Mouse (Mus musculus) urinary bladder, adult 2 months (tissue): ENCODE measurements around the gene Ctnnd2. TPM values are rescaled to one million over a fixed set of nuclear protein-coding genes. Genes with fewer than 3 reads are reported as not detected.

ENCODE experiments used
- DNase-seq: peaks from one replicate; pipeline ENCODE4 v3.0.0; 2022; ENCODE audit warnings: low spot score
- polyA plus RNA-seq: library from polyadenylated mRNA; depleted of rRNA; stranded (reverse); fragments of >200 nt; gene quantifications from 2 replicates; pipeline ENCODE4 v1.2.3, GENCODE M21; 2012

The Ctnnd2 gene
- polyA plus RNA-seq, 1 experiment = 11.1 TPM

DNA sequence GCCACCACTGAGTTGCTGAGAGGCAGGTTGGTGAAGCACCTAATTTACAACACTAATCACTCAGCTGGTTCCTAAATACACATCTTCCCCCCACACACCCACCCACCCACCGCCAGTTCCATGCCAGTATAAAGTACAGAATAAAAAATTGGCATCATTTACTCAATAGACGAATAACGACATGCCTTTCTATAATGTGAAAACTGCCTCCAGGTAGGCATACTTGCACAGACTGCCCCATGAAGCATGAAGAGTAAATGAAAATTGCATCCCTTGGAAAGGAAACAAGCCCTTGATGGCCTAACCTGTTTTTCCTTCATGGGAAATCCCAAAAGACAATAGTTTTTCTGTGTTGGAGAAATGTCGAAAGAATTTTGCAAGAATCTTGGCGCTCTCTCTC is 212.0 kb downstream of the Ctnnd2 start:
- no peak for DNase-seq

DNA sequence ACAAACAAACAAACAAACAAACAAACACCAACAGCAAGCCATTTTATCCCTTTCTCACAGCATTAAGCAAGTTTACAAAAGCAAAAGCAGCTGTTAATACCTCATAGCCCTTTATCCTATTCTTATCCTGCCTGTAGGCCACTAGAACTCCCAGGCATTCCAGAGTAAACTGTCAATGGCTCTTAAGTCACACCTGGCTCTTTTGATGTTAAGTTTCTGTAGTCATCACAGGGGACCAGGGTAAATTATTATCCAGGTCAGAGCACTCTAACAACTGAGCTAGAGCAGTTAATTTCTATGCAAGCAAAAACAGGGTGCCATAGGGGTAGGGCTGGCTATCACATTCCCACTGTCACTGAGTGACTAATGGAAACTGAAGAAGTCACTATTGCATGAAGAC is 214.1 kb downstream of the Ctnnd2 start:
- DNase-seq = no peak

DNA sequence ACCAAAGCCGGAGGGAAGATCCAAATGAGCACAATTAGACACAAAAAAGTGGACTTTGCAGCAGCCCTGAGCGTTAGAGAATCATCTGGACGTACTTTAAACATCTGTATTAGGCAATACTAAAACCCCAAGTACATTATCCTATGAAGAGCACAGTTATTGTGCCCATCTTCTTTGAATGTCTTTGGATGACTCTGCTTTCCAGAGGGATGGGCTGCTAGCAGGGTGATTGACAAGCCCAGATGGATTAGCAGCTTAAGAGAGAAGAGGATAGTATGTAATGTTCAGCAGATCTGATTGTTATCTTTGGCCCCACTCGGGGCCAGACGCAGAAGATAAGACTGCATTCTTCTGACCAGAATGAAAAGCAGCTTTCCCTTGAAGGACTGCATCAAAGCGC is 214.9 kb downstream of the Ctnnd2 start:
- DNase-seq = no peak

DNA sequence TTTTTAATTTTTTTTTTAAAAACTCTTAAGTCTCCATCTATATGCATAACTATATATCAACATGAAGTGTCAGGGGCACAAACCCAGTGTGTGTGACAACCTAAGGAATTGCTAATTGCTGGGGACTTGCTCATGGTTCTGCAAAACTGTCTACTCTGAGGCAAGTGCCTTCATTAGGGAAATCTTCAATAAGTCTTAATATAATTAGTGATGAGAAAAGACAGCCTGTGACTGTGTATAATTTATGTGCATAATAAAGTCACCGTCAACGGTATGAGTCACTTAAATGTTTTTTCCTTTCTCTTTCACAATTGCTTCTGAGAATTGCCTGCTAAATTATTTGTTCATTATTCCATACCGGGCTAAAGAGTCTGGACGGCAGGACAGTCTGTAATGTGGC is 228.7 kb downstream of the Ctnnd2 start:
- DNase-seq = no peak

DNA sequence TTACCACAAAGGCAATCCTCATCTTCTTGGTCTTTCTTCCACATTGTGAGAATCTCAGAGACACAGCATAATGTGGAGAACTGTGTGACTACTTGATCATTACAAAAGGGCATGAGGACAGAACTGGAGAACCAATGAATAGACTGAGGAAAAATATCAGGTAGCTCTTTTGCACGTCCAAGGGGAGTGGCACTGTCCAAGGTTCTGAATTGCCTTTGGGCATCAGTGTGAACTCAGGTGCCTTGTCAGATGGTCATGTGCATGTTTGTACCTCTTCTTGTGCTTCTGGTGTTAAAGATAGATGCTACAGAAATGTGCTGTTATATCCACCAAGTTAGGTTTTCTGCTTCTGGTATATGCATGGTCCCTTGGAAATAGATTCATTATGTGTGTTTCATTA is 233.9 kb downstream of the Ctnnd2 start:
- no peak for DNase-seq

DNA sequence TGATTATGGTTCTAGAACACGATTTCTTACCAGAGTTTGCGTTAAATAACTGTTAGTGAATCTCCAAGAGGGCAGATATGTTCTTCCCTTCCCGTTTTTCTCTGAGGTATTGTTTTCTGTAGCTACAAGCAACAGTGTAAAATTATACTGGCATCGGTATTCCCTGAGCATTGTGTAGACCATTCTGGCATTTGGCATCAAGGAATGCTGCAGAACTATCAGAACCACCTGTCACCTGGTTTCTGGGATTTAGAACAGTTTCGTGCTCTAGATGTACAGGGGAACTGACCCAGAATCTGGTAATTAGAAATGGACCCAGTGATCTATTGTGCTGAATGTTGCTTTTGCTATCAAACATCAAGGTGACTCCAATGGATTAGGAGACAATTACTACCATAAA is 250.8 kb downstream of the Ctnnd2 start:
- no peak for DNase-seq

DNA sequence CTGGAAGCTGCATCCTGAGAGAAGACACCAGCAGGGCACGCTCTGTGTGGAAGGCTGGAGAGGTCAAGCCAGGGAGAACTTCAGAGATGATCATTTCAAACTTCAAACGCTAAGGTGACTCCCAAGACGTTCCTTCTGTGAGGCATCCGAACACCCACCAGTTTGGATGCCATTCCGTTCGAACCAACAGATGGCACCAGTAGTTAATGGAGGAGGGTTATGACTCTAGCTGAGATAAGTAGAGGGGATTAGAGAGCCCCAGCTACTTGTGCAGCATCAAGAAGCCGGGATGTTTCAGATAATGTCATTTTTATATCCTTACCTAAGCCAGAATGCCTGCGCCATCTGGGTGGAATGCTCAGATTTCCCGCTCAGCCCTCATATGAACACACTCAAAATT is 251.9 kb downstream of the Ctnnd2 start:
- DNase-seq = no peak

DNA sequence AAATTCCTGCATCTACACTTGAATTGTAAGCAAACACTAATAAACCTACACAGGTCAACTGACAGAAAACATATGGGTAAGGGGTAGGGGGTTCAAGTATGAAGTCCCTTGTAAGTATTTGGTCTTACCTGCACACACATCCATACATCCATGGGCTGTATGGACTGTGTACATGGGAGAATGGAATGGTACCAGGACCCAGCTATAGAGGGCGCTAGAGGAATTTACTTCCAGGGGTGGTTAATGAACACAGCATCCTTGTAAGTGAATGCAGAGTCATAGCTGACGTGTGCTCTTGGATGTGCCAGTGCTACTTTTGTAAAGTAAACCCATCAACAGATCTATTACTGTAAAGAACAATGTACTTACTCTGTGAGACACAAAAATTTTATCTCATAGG is 254.9 kb downstream of the Ctnnd2 start:
- no peak for DNase-seq

DNA sequence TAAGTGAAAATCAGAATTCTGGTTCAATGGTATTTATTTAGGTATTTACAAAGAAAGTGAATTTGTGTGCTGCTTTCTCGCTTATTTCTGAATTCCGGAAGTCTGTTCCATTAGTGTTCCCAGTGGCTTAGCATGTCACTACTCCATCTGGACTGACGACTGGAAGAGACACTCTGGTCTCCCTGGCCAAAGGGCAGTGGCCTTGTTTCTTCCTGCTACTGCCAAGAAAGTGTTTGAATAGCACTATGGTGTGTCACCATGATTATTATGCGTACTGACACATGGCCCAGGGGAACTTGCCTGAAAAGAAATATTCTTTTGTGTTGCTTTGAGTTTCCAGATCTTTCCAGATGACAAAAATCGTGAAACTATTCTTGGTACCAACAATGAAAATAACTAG is 266.7 kb downstream of the Ctnnd2 start:
- DNase-seq = no peak

DNA sequence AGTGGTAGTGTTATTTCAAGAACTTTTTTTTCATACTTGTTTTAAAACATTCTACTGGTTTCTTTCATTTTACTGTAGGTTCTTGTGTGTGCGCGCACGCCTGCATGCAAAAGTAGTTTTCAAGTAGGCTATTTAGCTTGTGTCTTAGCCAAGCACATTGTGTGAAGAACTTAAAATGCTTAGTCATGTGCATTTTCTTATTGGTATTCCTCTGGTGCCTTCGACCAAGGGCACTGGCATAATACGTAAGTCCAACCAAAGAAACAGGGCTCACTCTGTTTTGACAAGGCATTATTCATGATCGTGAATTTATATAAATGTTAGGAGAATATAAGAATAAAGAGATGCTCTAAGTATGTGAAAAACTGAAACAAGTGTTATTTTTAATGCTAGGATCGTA is 278.4 kb downstream of the Ctnnd2 start:
- DNase-seq = no peak

DNA sequence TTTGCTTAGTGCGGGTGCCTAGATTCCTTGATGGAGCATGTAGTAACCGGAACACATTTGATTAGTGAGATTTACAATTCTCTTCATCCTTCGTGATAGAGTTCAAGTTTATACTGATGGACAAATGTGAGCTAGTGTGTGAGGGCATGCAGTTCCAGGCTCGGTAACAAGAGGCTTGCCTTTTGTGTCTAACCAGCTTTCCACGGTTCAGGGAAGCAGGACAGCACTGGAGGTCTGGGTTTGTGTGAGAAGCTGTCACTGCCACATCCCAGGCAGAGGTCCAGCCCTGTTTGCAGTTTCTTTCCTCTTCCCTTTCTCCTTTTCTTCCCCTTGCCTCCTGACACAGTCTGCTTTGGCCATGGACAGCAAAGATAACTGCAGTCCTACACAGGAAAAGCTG is 279.5 kb downstream of the Ctnnd2 start:
- DNase-seq = no peak

DNA sequence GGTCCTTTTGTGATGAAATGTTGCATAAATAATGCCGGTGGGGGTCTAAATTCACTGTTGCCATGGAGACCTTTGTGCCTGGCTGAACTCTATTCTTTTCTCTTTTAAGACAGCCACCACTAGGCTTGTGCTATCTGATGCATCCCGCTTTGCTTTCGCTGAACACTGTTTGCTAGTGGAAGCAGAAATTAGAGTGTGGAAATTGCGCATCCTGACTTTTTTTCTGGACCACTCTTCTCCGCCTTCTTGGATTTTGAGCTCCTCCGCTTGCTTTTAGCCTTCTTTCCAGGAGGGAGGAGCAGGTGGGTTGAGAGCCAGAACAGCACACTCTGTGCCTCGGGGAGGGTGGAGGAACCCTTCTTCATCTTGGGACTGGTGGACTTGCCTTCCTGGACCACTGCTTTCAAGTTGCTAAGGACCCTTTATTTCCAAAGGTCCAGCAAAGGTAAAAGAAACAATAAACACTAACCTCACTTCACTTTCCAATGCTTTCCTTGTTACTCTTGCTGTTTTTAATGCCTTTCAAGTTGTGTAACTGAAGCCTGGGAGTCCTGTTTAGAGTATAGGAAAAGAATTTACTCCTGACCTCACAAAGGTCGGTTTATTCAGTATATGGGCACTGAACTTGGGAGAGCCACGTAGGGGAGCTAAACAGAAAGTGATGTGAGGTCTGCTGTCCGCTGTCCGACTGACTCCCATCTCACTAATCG is 285.3 kb downstream of the Ctnnd2 start:
- DNase-seq = no peak

DNA sequence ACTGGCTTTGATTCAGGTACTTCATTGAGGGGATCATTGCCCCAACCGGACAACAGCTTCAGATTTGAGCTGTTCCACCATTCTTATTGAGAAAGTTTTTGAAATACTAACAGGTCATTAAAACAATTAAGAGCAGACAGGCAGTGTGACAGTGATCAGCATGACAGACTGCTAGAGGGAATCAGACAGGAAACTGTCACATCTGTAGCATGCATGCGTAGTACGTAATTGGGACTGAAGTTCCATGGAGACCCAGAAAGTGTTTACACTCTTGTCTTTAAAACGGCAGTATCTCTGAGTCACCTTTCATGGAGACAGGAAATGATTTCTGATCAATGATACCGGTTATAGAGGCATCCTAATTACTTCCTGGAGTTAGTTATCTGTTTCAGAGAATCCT is 286.3 kb downstream of the Ctnnd2 start:
- DNase-seq = no peak

DNA sequence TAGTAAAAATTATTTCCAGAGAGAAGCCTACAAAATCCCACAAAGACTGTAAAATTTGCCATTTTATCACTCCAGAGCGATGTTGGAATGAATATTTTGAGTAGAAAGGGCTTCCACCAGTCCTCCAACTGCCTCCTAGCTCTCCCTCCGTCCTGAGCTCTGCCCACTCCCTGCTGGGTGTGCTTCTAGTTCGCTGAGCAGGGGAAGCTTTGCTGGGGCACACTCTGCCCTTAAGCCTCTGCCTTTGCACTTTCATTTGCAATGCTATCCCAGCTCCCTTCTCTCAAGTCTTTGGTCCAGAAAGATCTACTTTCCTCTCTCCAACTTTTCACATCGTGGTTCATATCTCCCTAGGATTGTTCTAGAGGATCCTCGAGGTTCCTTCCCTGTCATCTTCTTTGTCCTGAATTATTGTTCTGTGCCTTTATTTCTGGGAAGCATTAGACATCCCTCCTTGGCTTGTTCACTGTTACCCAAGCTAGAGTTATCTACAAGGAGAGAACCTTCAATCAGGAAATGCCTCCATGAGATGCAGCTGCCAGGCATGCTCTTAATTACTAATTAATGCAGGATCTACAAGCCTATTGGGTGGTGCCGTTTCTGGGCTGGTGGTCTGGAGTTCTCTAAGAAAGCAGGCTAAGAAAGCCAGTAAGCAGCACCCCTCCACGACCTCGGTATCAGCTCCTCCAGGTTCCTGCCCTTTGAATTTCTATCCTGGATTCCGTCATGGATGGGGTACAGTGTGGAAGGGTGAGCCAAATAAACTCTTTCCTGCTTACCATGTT is 288.1 kb downstream of the Ctnnd2 start:
- no peak for DNase-seq

DNA sequence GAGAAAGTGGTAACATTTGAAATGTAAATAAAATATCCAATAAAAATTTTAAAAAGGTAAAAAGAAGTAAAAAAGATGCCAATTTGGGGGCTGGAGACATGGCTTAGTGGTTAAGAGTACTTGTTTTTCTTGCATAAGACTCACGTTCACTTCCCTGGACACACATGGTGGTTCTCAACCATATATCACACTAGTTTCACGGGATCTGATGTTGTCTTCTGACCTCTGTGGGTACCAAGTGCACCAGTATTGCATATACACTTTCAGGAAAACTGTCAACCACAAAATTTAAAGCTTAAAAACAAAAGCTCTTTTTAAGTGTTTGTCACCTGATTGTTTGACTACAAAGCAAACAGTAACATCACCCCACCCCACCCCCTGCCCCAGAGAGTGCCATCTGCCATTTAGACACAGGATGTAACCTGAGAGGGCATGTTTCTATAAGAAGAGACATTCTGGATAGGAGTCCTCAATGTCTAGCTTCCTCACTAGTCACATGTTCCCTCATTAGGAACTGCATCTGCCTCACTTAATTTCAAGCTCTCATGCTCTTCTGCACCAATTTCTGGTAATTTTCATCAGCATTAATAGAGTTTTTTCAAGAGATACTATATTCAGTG is 290.5 kb downstream of the Ctnnd2 start:
- DNase-seq = no peak

DNA sequence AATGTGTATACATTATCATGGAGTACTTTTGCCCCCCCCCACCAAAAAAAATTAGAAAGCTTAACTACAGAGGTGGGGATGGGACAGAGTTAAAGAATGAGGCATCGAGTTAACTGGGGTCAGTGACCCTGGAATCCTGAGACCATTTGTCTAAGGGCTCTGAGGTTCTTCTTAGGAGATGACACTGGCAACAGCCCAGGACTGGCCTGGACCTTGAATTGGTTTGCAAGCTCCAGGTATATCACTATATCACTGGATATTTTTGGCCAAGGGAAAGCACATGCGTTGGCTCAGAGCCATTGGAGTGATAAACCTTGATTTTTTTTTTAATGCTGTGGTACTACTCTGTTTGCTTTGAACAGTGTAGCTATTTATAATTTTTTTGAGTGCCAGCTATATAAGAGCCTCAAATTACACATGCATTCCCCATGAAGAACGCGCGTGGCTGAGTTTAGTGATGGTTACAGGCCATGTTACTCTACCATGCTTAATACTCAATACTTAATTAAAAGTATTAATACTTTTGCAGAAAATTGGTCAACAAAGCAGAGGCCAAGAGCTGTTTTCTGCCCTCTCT is 291.2 kb downstream of the Ctnnd2 start:
- no peak for DNase-seq

DNA sequence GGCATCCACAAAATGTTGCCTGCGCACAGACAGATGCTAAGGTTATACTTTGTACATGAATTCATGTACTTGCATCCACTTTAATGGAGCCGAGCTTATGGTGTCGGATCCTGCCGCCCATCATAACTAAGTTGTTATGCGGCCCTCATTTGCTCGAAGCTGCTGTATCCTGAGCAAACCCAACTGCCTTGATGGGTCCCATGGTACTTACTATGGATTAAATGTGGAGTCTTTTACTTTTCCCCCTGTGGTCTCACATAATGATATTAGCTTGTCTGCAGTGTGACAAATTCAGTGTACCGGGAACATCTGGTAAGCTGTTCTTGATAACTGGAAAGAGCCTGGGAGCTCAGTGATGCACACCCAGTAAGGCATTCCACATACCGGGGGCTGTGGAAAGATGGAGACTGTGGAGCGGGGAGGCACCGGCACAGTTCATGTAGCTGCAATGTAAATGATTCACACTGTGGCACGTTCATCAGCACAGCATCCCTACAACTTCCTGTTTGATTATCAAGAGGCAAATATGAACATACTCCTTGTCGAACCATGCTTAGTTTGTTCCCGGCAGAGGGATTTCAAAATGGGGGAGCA is 294.7 kb downstream of the Ctnnd2 start:
- DNase-seq = no peak

DNA sequence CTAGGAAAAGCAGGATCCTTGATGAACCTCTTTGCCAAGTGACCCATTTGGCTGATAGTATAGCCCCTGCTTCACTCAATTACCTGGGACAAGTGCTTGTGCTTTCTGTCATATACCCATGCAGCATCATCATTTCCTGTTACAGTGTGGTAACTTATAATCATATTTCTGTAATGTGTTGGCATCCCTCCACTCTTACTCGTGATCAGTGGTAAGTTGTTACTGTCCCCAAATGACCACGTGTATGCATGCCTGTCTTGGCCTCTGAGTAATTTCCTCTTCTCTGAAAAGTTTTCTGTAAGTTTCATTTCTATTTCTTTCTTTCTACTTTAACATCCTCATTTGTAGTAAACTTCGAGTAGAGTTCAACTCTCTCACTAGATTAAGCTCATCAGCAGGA is 296.4 kb downstream of the Ctnnd2 start:
- DNase-seq = no peak

DNA sequence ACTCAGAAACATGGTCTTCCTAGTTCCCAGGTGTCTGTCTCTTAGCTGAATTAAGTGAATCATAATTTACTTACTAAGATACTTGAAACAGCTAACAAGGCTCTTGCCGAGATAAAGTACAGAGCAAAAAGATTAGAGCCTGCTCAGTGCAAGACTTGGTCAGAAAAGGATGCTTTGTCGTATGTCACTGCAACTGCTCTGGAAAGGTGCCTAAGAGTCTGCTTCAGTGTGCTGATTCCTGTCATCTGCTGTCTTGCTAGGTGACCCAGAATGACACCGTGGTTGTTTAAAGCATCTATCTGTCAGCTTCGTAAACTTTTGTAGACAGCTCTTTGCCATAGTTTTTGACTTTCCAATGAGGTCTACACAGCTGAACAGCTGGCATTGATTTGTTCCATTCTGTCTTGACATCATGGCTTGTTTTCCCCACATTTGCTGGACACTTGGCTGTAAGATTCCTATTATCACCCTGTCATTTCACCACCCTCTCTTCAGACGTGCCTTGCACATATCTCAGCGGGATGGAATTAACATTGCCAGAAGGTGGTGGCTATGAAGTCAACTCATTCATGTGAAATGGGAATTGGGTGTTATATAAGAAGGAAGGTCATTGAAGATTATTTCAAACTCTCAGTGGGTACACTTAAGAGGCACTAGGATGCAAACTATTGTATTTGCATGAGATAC is 299.0 kb downstream of the Ctnnd2 start:
- DNase-seq = no peak

DNA sequence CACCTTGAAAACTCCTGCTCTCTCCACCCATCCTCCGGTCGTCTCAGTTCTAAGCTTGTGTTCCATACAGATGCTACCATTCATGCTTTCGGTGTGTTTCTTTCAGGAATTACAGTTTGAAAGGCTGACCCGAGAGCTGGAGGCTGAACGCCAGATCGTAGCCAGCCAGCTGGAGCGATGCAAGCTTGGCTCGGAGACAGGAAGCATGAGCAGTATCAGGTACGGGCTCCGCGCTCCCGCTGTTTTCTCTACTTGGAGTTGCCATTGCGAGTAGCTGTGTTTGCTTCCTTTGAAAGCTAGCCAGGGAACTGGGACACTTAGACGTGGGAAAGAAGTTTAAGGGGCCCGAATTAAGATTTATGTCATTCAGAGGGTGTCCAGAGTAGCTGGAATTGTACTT is 308.3 kb downstream of the Ctnnd2 start:
- no peak for DNase-seq

DNA sequence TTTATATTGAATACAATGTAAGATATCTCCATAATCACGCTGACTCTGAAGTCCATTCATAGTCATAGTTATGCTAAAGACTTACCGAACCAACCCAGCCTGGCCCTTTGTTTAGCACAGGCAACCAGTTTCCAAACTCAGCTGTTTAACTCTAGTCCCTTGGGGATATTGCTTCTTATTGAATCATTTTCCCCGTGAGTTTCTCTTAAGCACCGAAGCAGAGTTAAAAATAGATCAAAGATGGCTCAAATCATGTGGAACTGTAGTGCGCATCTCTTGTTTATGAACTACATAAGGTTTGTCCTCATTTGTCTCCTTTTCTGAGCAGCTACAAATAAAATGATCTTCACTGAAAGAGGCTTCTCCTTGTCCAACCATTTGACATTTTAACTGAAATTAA is 334.1 kb downstream of the Ctnnd2 start:
- no peak for DNase-seq

DNA sequence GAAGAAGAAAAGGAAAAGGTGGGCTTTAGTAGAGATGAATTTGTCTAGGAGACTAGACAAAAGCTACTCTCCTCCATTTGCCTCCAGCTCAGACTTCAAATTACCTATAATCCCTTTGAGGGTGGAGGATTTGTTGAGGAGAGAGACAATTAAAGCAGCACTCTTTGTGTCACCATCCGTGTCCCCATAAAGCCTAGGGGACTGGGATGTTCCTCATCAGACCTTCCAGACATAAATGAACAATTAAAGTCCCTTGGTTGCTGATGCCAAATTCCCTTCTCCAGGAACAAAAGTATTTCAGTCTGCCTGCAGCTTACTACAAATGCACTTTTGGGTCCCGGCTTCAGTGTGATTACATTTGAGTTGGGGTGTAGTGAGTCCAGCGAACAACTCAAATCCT is 340.1 kb downstream of the Ctnnd2 start:
- DNase-seq = no peak
